Mouse (Mus musculus): ENCODE measurements at regions not wholly inside any gene's neighbourhood (a gene's known extent, or its start where the extent isn't known, plus 50 kb on each side); places are given as distances from the start of the nearest gene placed in this dataset.

- TF ChIP-seq CTCF (IDR thresholded peaks at IDR 0.05; ENCODE audit: borderline replicate concordance, insufficient read depth, low read length) (no peak), POLR2A (IDR thresholded peaks at IDR 0.05; ENCODE audit: low read depth, low read length) (no peak)
- Histone ChIP-seq H3K4me1 (ENCODE audit: control insufficient read depth, insufficient read depth, low read length) (peaks cover 3% of the 10 kb centered on the region; the same call in 1 of the 2 replicates), H3K27ac (ENCODE audit: insufficient read depth, low read length) (peak overlapping the region; percentile 90; the same call in 1 of the 2 replicates), H3K4me3 (ENCODE audit: insufficient read depth, low read length) (no peak overlapping the region)
Measured at GRCm38 (mm10) chr13:16670047-16670733, 658.5 kb downstream of the Inhba start.

- H3K4me3 ChIP-seq (ENCODE audit: insufficient read depth, low read length), result no peak overlapping the region
- no peak for TF ChIP-seq POLR2A (IDR thresholded peaks at IDR 0.05; ENCODE audit: low read depth, low read length)
- no peak for TF ChIP-seq CTCF (IDR thresholded peaks at IDR 0.05; ENCODE audit: borderline replicate concordance, insufficient read depth, low read length)
- H3K4me1 ChIP-seq (ENCODE audit: control insufficient read depth, insufficient read depth, low read length), result peaks cover 3% of the 10 kb centered on the region; the same call in 1 of the 2 replicates
- peak overlapping the region; percentile 90 for H3K27ac ChIP-seq (ENCODE audit: insufficient read depth, low read length)
Measured at GRCm38 (mm10) chr13:16670736-16671135, 659.1 kb downstream of the Inhba start.

GRCm38 (mm10) chr13:16676873-16677272 lies 665.2 kb downstream of the Inhba start:
- Histone ChIP-seq H3K4me3 (ENCODE audit: insufficient read depth, low read length) (no peak overlapping the region), H3K4me1 (ENCODE audit: control insufficient read depth, insufficient read depth, low read length) (no peaks in the 10 kb centered on the region; the same call in 1 of the 2 replicates), H3K27ac (ENCODE audit: insufficient read depth, low read length) (no peak overlapping the region)
- TF ChIP-seq POLR2A (IDR thresholded peaks at IDR 0.05; ENCODE audit: low read depth, low read length) (no peak), CTCF (IDR thresholded peaks at IDR 0.05; ENCODE audit: borderline replicate concordance, insufficient read depth, low read length) (no peak)

GRCm38 (mm10) chr13:16678246-16679024 lies 666.8 kb downstream of the Inhba start:
- no peak for TF ChIP-seq POLR2A (IDR thresholded peaks at IDR 0.05; ENCODE audit: low read depth, low read length)
- no peak for TF ChIP-seq CTCF (IDR thresholded peaks at IDR 0.05; ENCODE audit: borderline replicate concordance, insufficient read depth, low read length)
- Histone ChIP-seq H3K4me3 (ENCODE audit: insufficient read depth, low read length) (no peak overlapping the region), H3K4me1 (ENCODE audit: control insufficient read depth, insufficient read depth, low read length) (no peaks in the 10 kb centered on the region; the same call in 1 of the 2 replicates), H3K27ac (ENCODE audit: insufficient read depth, low read length) (no peak overlapping the region)

GRCm38 (mm10) chr13:16694201-16694600 lies 682.5 kb downstream of the Inhba start:
- H3K4me3 ChIP-seq (ENCODE audit: insufficient read depth, low read length), result no peak overlapping the region
- H3K27ac ChIP-seq (ENCODE audit: insufficient read depth, low read length), result no peak overlapping the region
- no peak for TF ChIP-seq POLR2A (IDR thresholded peaks at IDR 0.05; ENCODE audit: low read depth, low read length)
- no peak for TF ChIP-seq CTCF (IDR thresholded peaks at IDR 0.05; ENCODE audit: borderline replicate concordance, insufficient read depth, low read length)
- no peaks in the 10 kb centered on the region; the same call in 1 of the 2 replicates for H3K4me1 ChIP-seq (ENCODE audit: control insufficient read depth, insufficient read depth, low read length)

- TF ChIP-seq CTCF (IDR thresholded peaks at IDR 0.05; ENCODE audit: borderline replicate concordance, insufficient read depth, low read length) (no peak), POLR2A (IDR thresholded peaks at IDR 0.05; ENCODE audit: low read depth, low read length) (no peak)
- Histone ChIP-seq H3K4me1 (ENCODE audit: control insufficient read depth, insufficient read depth, low read length) (peaks cover 3% of the 10 kb centered on the region), H3K27ac (ENCODE audit: insufficient read depth, low read length) (no peak overlapping the region), H3K4me3 (ENCODE audit: insufficient read depth, low read length) (no peak overlapping the region)
Measured at GRCm38 (mm10) chr13:16700934-16701333, 689.3 kb downstream of the Inhba start.

- TF ChIP-seq CTCF (IDR thresholded peaks at IDR 0.05; ENCODE audit: borderline replicate concordance, insufficient read depth, low read length) (no peak), POLR2A (IDR thresholded peaks at IDR 0.05; ENCODE audit: low read depth, low read length) (no peak)
- Histone ChIP-seq H3K4me1 (ENCODE audit: control insufficient read depth, insufficient read depth, low read length) (peaks cover 3% of the 10 kb centered on the region), H3K4me3 (ENCODE audit: insufficient read depth, low read length) (no peak overlapping the region), H3K27ac (ENCODE audit: insufficient read depth, low read length) (no peak overlapping the region)
Measured at GRCm38 (mm10) chr13:16702138-16702537, 690.5 kb downstream of the Inhba start.

GRCm38 (mm10) chr13:16705217-16706104 lies 693.8 kb downstream of the Inhba start:
- no peak overlapping the region for H3K27ac ChIP-seq (ENCODE audit: insufficient read depth, low read length)
- TF ChIP-seq POLR2A (IDR thresholded peaks at IDR 0.05; ENCODE audit: low read depth, low read length) (no peak), CTCF (IDR thresholded peaks at IDR 0.05; ENCODE audit: borderline replicate concordance, insufficient read depth, low read length) (no peak)

GRCm38 (mm10) chr13:16706105-16706442 lies 694.4 kb downstream of the Inhba start:
- Histone ChIP-seq H3K4me1 (ENCODE audit: control insufficient read depth, insufficient read depth, low read length) (peaks cover 3% of the 10 kb centered on the region), H3K4me3 (ENCODE audit: insufficient read depth, low read length) (no peak overlapping the region), H3K27ac (ENCODE audit: insufficient read depth, low read length) (no peak overlapping the region)
- TF ChIP-seq CTCF (IDR thresholded peaks at IDR 0.05; ENCODE audit: borderline replicate concordance, insufficient read depth, low read length), result no peak
- TF ChIP-seq POLR2A (IDR thresholded peaks at IDR 0.05; ENCODE audit: low read depth, low read length), result no peak

More at GRCm38 (mm10) chr13:16705217-16706104, 693.8 kb downstream of the Inhba start:
- Histone ChIP-seq H3K4me3 (ENCODE audit: insufficient read depth, low read length) (no peak overlapping the region), H3K4me1 (ENCODE audit: control insufficient read depth, insufficient read depth, low read length) (peaks cover 3% of the 10 kb centered on the region)
